Mouse (Mus musculus): ENCODE measurements around the gene Mok. TPM values are rescaled to one million over a fixed set of nuclear protein-coding genes. Genes with fewer than 3 reads are reported as not detected.
A peak's percentile ranks its signal among the peaks of the same experiment; 100 is the strongest.

The Mok gene
- polyA plus RNA-seq (2015; fragmentation: Nextera tagmentation; extraction: Ambion mirVana) = 12.1 and 12.2 TPM in 2 replicates

DNA sequence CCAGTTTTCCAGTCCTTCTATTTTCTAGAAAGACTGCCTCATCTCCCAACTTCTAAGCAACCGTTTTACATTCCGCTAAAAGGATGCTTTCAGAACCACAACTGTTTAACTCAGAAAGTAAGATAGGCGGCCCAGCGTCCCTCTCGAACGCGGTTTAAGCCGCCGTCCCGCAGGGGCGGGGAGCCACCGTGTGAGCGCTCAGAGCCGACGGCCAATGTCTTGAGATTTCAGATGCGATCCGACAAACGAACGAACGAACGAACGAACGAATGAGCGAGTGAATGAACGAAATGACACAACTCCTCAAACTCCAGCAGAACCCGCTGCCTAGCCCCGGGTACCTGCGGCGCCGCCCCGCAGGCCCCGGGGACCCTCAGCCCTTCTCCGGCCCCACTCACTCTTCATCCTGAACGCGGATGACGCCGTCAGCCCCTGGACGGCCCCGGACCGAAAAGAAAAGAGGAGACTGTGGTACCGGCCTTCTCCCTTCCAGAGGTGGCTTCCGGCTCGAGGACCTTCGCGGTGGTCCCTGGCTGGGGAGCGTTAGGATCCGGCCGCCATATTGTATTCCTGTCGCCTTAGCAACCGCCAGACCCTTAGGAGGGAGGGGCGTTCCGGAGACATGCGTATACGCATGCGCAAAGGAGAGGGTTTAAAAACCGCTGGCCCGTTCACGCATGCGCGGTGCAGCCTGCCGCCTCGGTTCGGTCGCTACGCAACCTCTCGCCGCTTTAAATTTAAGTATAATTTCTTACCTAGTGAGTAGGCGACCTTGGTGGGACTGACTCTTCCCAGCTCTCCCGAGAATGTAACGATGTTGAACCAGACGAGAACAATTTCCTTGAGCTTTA lies at the start of gene Mok:
TSS of gene Mok (minus strand) at position 592 of the 851 bp plus-strand sequence.
- Histone ChIP-seq H3K4me1 (replicated peaks) (peaks cover 48% of the 10 kb centered on the region), H3K4me3 (replicated peaks) (peak within 1 kb of the TSS; percentile 83), H3K36me3 (no peaks in the 10 kb centered on the region), H3K27me3 (peaks cover 22% of the 10 kb centered on the region), H3K9me3 (no peaks in the 10 kb centered on the region), H3K4me2 (replicated peaks) (peak within 1 kb of the TSS; percentile 72), H3K27ac (peak within 1 kb of the TSS; percentile 56; the same call in 1 of the 2 replicates), H3K9ac (replicated peaks) (peak within 1 kb of the TSS; percentile 70)
- WGBS = under 1% methylated on average over 71 of the region's 71 CpGs
- ATAC-seq = peak; percentile 90

DNA sequence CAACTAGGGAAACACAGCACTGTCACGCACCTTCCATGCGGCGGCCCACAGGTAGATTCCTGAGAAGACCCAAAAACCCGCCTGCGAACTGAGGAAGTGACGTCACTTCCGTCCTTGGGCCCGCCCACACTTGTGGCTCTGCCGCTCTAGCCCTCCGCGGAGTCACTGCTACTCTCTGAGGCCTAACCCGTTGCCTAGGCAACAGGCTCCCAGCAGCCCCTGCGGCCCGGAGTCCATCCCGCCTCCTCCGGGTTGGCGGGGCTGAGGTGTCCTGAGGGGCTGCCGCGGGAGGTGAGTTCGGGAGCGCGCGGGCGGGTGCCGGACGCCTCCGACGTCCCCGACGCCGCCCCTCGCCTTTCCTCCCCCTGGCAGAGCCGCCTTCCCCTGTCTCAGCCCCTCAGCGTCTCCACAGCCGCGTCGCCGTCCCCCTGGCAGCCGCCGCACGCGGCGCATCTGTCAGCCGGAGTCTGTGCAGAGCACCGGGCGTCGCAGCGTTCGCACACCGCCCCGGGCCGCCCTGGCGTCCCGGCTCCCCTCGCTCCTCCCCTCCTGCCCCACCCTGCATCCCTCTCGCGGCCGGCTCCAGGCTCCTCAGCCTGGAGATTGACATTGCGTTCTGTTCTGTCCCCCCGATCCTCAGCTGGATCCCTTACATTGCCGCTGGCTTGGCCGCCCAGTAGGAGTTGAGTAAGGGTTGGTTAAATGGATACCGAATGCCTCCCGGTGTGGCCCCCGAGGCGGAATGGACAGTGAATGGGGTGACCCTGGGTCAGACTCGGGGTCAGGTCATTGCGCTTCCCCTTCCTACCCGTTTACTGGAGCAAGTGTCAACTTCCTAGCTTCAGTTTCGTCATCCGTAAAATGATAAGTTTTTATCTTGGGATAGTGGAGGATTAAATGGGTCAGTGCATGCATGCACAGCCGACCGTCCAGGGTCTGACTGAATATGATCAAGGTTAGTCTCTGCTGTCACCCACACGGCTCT lies 48.6 kb upstream of the Mok start, which contains the start of the genes Cinp and Tecpr2:
TSS of gene Cinp (minus strand) at position 110 of the 985 bp plus-strand sequence.
TSS of gene Tecpr2 (plus strand) at position 229 of the 985 bp plus-strand sequence.
- peak; percentile 99 for ATAC-seq
- H3K27me3 ChIP-seq = no peaks in the 10 kb centered on the region
- peaks cover 23% of the 10 kb centered on the region for H3K4me1 ChIP-seq (replicated peaks)
- H3K9me3 ChIP-seq = no peaks in the 10 kb centered on the region
- peak within 1 kb of the TSS; percentile 94 for H3K27ac ChIP-seq
- H3K4me3 ChIP-seq (replicated peaks) = peak within 1 kb of the TSS; percentile 79
- peak within 1 kb of the TSS; percentile 87 for H3K9ac ChIP-seq (replicated peaks)
- H3K36me3 ChIP-seq = no peaks in the 10 kb centered on the region
- peak within 1 kb of the TSS; percentile 89 for H3K4me2 ChIP-seq (replicated peaks)
- WGBS = under 1% methylated on average over 70 of the region's 74 CpGs

DNA sequence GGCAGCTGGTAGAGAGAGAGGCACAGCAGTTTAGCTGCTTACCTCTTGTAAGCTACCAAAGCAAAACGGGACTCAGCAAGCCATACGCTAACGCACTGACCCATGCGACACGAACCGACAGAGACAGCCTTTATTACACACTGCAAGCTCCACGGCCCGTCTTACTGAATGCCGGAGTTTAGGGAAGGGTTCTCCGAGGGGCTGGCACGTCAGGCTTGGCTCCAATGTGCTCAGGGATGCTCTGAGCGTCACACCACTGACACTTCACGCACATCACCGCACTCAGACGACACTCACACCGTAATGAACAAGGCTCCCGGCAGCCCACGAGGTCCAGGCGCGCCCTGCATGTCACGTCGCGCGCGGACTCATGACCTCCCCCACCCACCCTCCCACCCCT lies 47.9 kb upstream of the Mok start:
- Histone ChIP-seq H3K9ac (replicated peaks) (peak overlapping the region; percentile 87), H3K9me3 (no peaks in the 10 kb centered on the region), H3K4me3 (replicated peaks) (peak overlapping the region; percentile 79), H3K27ac (no peak overlapping the region), H3K4me1 (replicated peaks) (peaks cover 23% of the 10 kb centered on the region), H3K4me2 (replicated peaks) (peak overlapping the region; percentile 89), H3K27me3 (no peaks in the 10 kb centered on the region), H3K36me3 (peaks cover 4% of the 10 kb centered on the region)
- ATAC-seq = no peak; the same call in 1 of the 2 replicates
- WGBS = under 1% methylated on average over 25 of the region's 25 CpGs

DNA sequence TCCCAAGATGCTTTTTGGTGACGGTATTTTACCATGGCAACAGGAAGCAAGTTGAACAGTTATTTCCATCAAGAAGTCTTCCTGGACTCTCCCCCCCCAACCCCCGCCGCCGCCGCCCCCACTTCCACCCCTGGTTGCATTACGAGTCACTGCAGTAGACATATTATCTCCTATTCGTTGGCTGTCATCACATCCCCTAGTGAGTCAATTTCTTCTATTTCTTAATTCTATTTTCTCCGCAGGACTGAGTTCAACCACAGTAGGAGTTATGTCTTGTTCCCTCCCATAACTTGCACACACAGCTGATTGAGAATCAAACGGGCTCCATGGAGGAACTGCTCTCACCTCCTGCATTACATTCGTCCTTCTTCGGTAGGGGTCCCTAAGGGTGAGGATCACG lies 47.4 kb upstream of the Mok start:
- WGBS = 46% methylated on average over 12 of the region's 12 CpGs

DNA sequence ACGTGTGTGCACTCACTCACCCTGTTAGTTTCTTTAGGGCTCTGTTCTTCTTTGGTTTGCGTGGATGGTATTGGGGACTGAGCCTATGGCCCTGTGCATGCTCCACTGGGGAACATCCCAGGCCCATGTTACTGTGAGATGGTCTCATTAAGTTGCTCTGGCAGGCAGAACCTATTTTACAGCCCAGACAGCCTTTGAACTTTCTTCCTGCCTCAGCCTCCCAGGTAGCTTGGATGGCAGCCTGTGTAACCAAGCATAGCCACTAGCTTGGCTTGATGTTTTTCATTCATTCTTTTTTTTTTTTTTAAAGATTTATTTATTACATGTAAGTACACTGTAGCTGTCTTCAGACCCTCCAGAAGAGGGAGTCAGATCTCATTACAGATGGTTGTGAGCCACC lies 44.5 kb upstream of the Mok start:
- Histone ChIP-seq H3K27ac (no peak overlapping the region), H3K27me3 (no peaks in the 10 kb centered on the region), H3K4me1 (replicated peaks) (peaks cover 18% of the 10 kb centered on the region), H3K36me3 (peaks cover 31% of the 10 kb centered on the region), H3K4me2 (replicated peaks) (no peak overlapping the region), H3K9me3 (no peaks in the 10 kb centered on the region), H3K9ac (replicated peaks) (no peak overlapping the region), H3K4me3 (replicated peaks) (no peak overlapping the region)
- 91% methylated on average over 2 of the region's 2 CpGs for WGBS
- ATAC-seq = no peak

More for the DNA sequence above, 47.4 kb upstream of the Mok start:
- H3K9ac ChIP-seq (replicated peaks) = peak overlapping the region; percentile 87
- H3K4me2 ChIP-seq (replicated peaks) = peak overlapping the region; percentile 89
- no peak overlapping the region for H3K27ac ChIP-seq
- no peaks in the 10 kb centered on the region for H3K9me3 ChIP-seq
- H3K27me3 ChIP-seq = no peaks in the 10 kb centered on the region
- H3K4me1 ChIP-seq (replicated peaks) = peaks cover 23% of the 10 kb centered on the region
- H3K36me3 ChIP-seq = peaks cover 9% of the 10 kb centered on the region
- no peak for ATAC-seq
- peak overlapping the region; percentile 79 for H3K4me3 ChIP-seq (replicated peaks)

DNA sequence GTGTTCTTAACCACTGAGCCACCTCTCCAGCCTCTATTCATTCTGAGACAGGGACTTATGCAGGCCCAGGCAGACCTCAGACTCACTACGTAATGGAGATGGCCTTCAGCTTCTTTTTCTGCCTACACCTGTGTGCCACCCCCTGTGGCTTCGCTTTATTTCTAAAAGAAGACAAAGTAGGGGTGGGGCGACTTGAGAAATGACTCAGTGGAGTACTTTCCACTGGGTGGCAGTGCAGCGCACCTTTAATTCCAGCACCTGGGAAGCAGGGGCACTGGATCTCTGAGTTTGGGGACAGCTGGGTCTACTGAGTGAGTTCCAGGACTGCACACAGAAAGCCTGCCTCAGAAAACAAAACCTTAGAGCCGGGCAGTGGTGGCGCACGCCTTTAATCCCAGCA lies 41.6 kb upstream of the Mok start:
- no peak overlapping the region for H3K4me3 ChIP-seq (replicated peaks)
- H3K27ac ChIP-seq = no peak overlapping the region
- H3K9me3 ChIP-seq = no peaks in the 10 kb centered on the region
- no peak overlapping the region for H3K9ac ChIP-seq (replicated peaks)
- no peak for ATAC-seq
- no peaks in the 10 kb centered on the region for H3K27me3 ChIP-seq
- H3K4me1 ChIP-seq (replicated peaks) = no peaks in the 10 kb centered on the region
- 91% methylated on average over 7 of the region's 7 CpGs for WGBS
- H3K36me3 ChIP-seq = peaks cover 55% of the 10 kb centered on the region
- no peak overlapping the region for H3K4me2 ChIP-seq (replicated peaks)

DNA sequence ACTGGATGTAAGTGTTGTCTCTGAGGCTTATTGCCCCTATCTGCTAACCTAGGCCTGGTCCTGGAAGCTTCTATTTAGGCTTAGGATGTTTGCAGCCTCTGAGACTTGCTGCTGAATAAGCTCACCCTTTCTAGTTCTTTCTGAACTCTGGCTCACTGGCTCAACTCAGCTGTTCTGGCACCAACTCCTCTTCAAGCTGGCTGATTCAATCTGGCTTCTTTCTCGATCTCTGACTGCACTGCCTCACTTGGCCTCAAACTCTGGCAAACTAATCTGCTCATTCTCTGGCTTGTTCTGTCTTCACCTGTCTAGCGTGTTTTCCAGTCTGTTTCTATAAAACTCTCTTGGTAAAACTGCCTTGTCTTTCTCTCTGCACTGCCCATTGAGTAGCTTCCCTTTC lies 34.6 kb upstream of the Mok start:
- peaks cover 84% of the 10 kb centered on the region for H3K36me3 ChIP-seq
- H3K27ac ChIP-seq = no peak overlapping the region
- H3K4me2 ChIP-seq (replicated peaks) = no peak overlapping the region
- ATAC-seq = no peak
- no peaks in the 10 kb centered on the region for H3K9me3 ChIP-seq
- no peak overlapping the region for H3K9ac ChIP-seq (replicated peaks)
- WGBS = 94% methylated on average over 2 of the region's 2 CpGs
- no peaks in the 10 kb centered on the region for H3K27me3 ChIP-seq
- no peaks in the 10 kb centered on the region for H3K4me1 ChIP-seq (replicated peaks)
- no peak overlapping the region for H3K4me3 ChIP-seq (replicated peaks)

DNA sequence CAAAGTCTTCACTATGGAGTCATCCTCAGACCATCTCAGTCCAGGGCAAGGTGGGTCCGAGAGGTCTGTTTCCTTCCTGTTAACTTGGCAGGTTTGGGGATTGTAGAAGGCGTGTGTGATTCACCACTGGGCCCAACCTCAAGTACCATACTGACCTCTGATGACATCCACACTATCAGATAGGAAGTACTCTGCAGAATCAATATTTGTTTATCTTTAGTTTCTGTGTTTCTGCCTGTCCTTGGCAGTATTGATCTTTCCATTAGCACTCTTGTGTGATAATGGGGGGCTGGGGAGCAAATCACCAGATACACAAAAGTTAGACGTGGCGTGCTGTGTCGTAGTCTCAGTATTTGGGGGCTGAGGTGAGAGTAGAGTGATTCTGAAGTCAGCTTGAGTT lies 30.5 kb upstream of the Mok start:
- no peaks in the 10 kb centered on the region for H3K27me3 ChIP-seq
- no peak overlapping the region for H3K9ac ChIP-seq (replicated peaks)
- no peak for ATAC-seq
- H3K4me3 ChIP-seq (replicated peaks) = no peak overlapping the region
- H3K36me3 ChIP-seq = peaks cover 87% of the 10 kb centered on the region
- WGBS = 95% methylated on average over 5 of the region's 5 CpGs
- no peak overlapping the region for H3K27ac ChIP-seq
- no peaks in the 10 kb centered on the region for H3K9me3 ChIP-seq
- no peaks in the 10 kb centered on the region for H3K4me1 ChIP-seq (replicated peaks)
- no peak overlapping the region for H3K4me2 ChIP-seq (replicated peaks)

DNA sequence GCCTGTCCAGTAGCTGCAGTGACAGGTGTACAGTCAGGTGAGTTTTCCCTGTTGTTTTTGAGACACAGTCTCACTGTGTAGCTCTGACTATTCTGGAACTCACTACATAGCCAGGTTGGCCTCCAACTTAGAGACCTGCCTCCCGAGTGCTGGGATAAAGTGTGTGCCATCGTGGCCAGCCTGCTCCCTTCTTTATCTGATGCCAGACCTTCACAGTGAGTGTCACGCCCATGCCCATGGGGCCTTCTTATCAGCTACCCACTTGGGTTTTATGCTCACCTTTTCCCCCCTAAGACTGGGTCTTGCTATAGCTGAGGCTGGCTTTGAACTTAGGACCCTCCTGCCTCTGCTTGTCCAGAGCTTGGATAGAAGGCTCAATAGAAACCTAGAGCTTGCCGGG lies 29.4 kb upstream of the Mok start:
- Histone ChIP-seq H3K4me1 (replicated peaks) (no peaks in the 10 kb centered on the region), H3K4me3 (replicated peaks) (no peak overlapping the region), H3K9me3 (no peaks in the 10 kb centered on the region), H3K27ac (no peak overlapping the region), H3K9ac (replicated peaks) (no peak overlapping the region), H3K36me3 (peaks cover 76% of the 10 kb centered on the region), H3K4me2 (replicated peaks) (no peak overlapping the region), H3K27me3 (no peaks in the 10 kb centered on the region)
- WGBS = 93% methylated on average over 4 of the region's 4 CpGs
- no peak for ATAC-seq

DNA sequence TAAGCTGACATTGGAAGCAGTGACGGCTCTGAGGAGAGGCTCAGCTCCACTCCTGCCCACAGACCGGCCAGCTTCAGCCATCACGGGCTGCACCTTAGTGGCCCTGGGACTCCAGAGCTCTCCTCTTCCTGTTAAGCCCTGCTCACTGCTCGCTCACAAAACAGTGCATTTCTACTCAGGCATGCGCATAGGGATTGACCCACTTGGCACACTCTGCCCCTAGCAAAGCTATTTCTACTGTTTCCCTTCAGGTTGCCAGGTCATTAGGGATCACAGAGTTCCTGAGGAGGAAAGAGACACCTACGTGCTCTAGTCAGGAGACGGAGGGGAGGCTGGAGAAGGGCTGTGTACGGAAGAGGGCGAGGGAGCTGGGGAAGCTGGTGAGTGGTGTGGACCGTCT lies 25.2 kb upstream of the Mok start:
- H3K27me3 ChIP-seq = no peaks in the 10 kb centered on the region
- H3K36me3 ChIP-seq = peaks cover 49% of the 10 kb centered on the region
- 67% methylated on average over 10 of the region's 10 CpGs for WGBS
- peaks cover 4% of the 10 kb centered on the region; the same call in 1 of the 2 replicates for H3K4me1 ChIP-seq (replicated peaks)
- no peak overlapping the region for H3K4me2 ChIP-seq (replicated peaks)
- no peaks in the 10 kb centered on the region for H3K9me3 ChIP-seq
- no peak overlapping the region for H3K4me3 ChIP-seq (replicated peaks)
- no peak for ATAC-seq
- no peak overlapping the region for H3K27ac ChIP-seq
- H3K9ac ChIP-seq (replicated peaks) = 0 out of 2 replicates have a peak overlapping the region, but pooled peaks have one; percentile 6

DNA sequence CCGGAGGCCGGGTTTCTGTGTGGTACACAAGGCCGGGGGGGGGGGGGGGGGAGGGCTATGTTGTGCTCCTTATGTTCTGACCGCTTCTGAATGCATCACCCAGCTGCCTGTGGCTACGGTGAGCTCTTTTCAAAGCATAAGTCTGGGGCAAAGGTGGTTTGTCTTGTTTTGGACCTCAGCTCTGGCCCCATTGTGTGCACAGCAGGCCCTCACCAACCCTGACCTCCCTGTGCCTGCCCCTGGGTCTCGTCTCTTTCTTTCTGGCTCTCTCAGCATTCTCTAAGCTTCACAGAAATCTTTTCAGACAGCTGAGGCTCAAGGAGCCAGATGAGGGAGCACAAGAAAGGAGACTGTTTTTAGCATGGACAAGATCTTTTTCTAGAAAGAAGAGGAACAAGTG lies 24.8 kb upstream of the Mok start:
- no peak for ATAC-seq
- Histone ChIP-seq H3K36me3 (peaks cover 45% of the 10 kb centered on the region), H3K4me3 (replicated peaks) (no peak overlapping the region), H3K9me3 (no peaks in the 10 kb centered on the region), H3K27ac (no peak overlapping the region), H3K9ac (replicated peaks) (0 out of 2 replicates have a peak overlapping the region, but pooled peaks have one; percentile 6), H3K4me2 (replicated peaks) (no peak overlapping the region), H3K27me3 (no peaks in the 10 kb centered on the region), H3K4me1 (replicated peaks) (peaks cover 7% of the 10 kb centered on the region; the same call in 1 of the 2 replicates)
- WGBS = 20% methylated on average over 5 of the region's 6 CpGs
